Mouse (Mus musculus) thymus, adult 2 months (tissue): ENCODE results near the gene Hoxc8. TPM values are rescaled to one million over a fixed set of nuclear protein-coding genes. Genes with fewer than 3 reads are reported as not detected.

Experiments used
- DNase-seq: peaks from one replicate; pipeline ENCODE4 v3.0.0; 2021
- H3K27ac ChIP-seq: fragments of 200-500 bp; 2 replicates; pipeline ENCODE4 v1.5.1; 2012; ENCODE audit warnings: low read length, control low read depth; ENCODE audit not compliant: control insufficient read depth, insufficient read depth
- H3K27me3 ChIP-seq: fragments of 200-500 bp; 2 replicates; pipeline ENCODE4 v1.6.1; 2012; ENCODE audit warnings: mild to moderate bottlenecking, low read length, moderate library complexity, mixed read lengths; ENCODE audit not compliant: control insufficient read depth, insufficient read depth
- H3K36me3 ChIP-seq: fragments of 200-500 bp; 2 replicates; pipeline ENCODE4 v1.6.1; 2012; ENCODE audit warnings: mild to moderate bottlenecking, low read length, moderate library complexity; ENCODE audit not compliant: control insufficient read depth, insufficient read depth
- H3K4me1 ChIP-seq: fragments of 200-500 bp; replicated peaks from 2 replicates; pipeline ENCODE4 v1.6.1; 2012; ENCODE audit warnings: low read length; ENCODE audit not compliant: control insufficient read depth, insufficient read depth
- H3K4me3 ChIP-seq: fragments of 200-500 bp; 2 replicates; pipeline ENCODE4 v1.5.1; 2012; ENCODE audit warnings: mild to moderate bottlenecking, low read length, control low read depth, moderate library complexity; ENCODE audit not compliant: control insufficient read depth, insufficient read depth
- CTCF ChIP-seq: fragments of 200-500 bp; IDR thresholded peaks from 2 replicates; pipeline ENCODE4 v1.5.1; 2012; ENCODE audit warnings: mild to moderate bottlenecking, control low read depth, low read length, moderate library complexity, borderline replicate concordance; ENCODE audit not compliant: control insufficient read depth, poor library complexity, insufficient read depth; ENCODE audit errors: extremely low read depth
- POLR2A ChIP-seq: fragments of 200-500 bp; IDR thresholded peaks from 2 replicates; pipeline ENCODE4 v1.6.1; 2012; ENCODE audit warnings: mild to moderate bottlenecking, low read length, control low read depth, moderate library complexity; ENCODE audit not compliant: control insufficient read depth, poor library complexity, insufficient read depth; ENCODE audit errors: extremely low read depth
- WGBS: fragments of 180-500 bp; shearing (Covaris S2); methylation state at CpG from one replicate; pipeline ENCODE4 v1.1.7; 2018; 5-methylcytosine and 5-hydroxymethylcytosine counted together
- polyA plus RNA-seq: library from polyadenylated mRNA; depleted of rRNA; stranded (reverse); fragments of >200 nt; gene quantifications from 2 replicates; pipeline ENCODE4 v1.2.3, GENCODE M21; 2012

Hoxc8 gene
- polyA plus RNA-seq, 1 experiment: 0.07 TPM

DNA sequence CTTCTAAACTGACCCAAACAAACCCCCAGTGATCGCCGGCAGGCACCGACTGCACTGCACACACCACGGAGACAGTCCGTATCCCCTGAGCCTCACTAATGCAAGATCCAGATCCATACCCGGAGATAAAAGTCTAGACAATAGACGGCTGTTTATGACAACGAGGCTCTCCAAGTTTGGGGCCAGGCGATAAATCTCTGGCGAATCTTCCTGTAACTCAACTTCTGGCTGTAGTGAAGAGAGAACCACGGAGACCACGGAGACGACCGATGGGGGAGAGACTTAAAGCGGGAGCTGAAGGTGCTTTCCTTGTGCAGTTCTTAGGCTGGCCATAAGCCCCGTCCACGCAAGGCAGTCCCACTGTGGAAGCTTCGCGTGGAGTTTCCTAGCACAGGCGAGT lies 40.7 kb upstream of the Hoxc8 start:
- 5% methylated on average over 20 of the region's 20 CpGs for WGBS
- Histone ChIP-seq H3K36me3 (no peaks in the 10 kb centered on the region), H3K4me3 (no peak overlapping the region), H3K27me3 (peaks cover 36% of the 10 kb centered on the region), H3K4me1 (no peaks in the 10 kb centered on the region), H3K27ac (no peak overlapping the region)
- DNase-seq: no peak
- TF ChIP-seq POLR2A: no peak
- no peak for TF ChIP-seq CTCF

DNA sequence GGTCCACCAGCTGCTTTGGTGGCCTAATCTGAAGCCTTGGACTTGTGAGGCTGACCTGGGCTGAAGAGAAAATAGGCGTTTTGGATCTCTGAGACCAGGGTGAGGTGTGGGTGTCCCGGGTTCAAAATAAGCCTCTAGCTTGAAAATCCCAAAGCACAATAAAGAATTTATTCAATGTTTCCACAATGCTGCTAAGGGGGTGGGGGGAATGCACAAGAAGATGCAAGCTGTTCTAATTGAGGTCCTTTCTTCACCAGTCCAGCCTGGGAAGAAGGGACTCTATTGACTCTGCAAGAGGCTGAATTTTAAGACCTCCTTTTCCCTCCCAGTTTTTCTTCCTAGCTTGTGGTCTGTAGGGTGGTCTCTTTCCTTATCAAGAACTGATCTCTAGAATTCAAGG lies 39.5 kb upstream of the Hoxc8 start:
- 20% methylated on average over 2 of the region's 2 CpGs for WGBS
- TF ChIP-seq POLR2A (no peak), CTCF (no peak)
- Histone ChIP-seq H3K4me3 (no peak overlapping the region), H3K4me1 (no peaks in the 10 kb centered on the region), H3K27me3 (peaks cover 38% of the 10 kb centered on the region), H3K27ac (no peak overlapping the region), H3K36me3 (no peaks in the 10 kb centered on the region)
- no peak for DNase-seq

DNA sequence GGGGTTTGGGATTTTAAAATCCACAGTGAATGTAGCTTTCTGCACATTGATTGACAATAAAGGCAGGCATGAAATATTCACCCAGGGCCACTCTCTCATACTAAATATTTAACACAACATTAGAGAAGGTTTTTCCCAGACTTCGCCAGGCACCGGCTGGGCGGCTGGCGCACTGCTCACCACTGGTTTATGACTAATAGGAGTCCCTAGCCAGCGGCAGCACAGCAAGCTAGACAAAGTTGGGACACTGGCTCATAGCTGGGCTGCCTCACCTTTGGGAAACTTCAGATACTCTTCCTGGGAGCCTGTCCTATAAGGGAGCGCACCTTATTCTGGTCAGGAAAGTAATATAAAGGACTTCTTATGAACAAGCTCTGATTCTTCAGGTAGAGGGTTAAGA lies 36.8 kb upstream of the Hoxc8 start:
- no peak overlapping the region for H3K27ac ChIP-seq
- H3K36me3 ChIP-seq: no peaks in the 10 kb centered on the region
- H3K27me3 ChIP-seq: peaks cover 48% of the 10 kb centered on the region
- TF ChIP-seq POLR2A (no peak), CTCF (no peak)
- H3K4me3 ChIP-seq: no peak overlapping the region
- 37% methylated on average over 6 of the region's 6 CpGs for WGBS
- no peaks in the 10 kb centered on the region for H3K4me1 ChIP-seq
- no peak for DNase-seq

DNA sequence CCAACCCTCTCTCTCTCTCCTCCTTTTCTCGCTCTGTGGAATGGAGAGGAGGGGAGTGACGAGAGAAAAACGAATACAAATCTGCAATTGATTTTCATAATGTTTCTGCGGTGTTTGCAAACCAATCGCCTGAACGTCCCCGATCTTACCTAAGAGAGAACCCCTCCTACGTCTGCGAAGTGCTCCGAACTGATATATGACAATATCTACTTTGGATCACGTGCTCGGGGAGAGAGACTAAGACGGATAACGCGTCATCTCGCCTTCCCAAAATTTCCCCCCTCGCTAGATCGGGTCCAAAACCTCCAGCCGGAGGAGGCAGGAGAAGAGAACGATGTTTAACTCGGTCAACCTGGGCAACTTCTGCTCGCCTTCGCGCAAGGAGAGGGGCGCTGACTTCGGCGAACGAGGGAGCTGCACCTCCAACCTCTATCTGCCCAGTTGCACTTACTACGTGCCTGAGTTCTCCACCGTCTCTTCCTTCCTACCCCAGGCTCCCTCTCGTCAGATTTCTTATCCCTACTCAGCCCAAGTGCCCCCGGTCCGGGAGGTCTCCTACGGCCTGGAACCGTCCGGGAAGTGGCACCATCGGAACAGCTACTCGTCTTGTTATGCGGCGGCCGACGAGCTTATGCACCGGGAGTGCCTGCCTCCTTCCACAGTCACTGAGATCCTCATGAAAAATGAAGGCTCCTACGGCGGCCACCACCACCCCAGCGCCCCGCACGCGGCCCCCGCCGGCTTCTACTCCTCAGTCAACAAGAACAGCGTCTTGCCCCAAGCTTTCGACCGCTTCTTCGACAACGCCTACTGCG lies 36.0 kb upstream of the Hoxc8 start, which contains the start of gene Hoxc11:
Gene Hoxc11, plus strand, starts transcription at position 236 of the 815 bp plus-strand sequence.
- no peaks in the 10 kb centered on the region for H3K36me3 ChIP-seq
- 7% methylated on average over 57 of the region's 57 CpGs for WGBS
- no peaks in the 10 kb centered on the region for H3K4me1 ChIP-seq
- no peak within 1 kb of the TSS for H3K27ac ChIP-seq
- H3K4me3 ChIP-seq: no peak within 1 kb of the TSS
- DNase-seq: no peak
- H3K27me3 ChIP-seq: peaks cover 45% of the 10 kb centered on the region
- TF ChIP-seq POLR2A: no peak
- TF ChIP-seq CTCF: no peak

DNA sequence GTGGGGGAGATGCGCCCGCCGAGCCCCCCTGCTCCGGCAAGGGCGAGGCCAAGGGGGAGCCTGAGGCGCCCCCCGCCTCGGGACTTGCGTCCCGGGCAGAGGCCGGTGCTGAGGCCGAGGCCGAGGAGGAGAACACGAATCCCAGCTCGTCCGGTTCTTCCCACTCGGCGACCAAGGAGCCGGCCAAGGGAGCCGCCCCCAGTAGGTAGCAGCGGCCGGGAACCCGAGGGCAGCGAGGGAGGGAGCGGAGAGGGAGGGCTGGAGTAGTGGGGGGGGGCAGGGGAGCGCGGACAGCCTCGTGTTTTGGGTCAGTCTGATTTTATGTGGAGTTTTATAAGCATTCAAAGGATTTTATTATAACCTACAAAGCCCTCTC lies 35.4 kb upstream of the Hoxc8 start:
- no peak for DNase-seq
- H3K4me3 ChIP-seq: no peak overlapping the region
- H3K36me3 ChIP-seq: no peaks in the 10 kb centered on the region
- H3K27ac ChIP-seq: no peak overlapping the region
- peaks cover 43% of the 10 kb centered on the region for H3K27me3 ChIP-seq
- no peaks in the 10 kb centered on the region for H3K4me1 ChIP-seq
- 6% methylated on average over 28 of the region's 28 CpGs for WGBS
- TF ChIP-seq POLR2A: no peak
- no peak for TF ChIP-seq CTCF

GRCm38 (mm10) chr15:102955833-102956640 lies 34.4 kb upstream of the Hoxc8 start:
- Histone ChIP-seq H3K4me3 (no peak overlapping the region), H3K4me1 (no peaks in the 10 kb centered on the region), H3K36me3 (no peaks in the 10 kb centered on the region), H3K27ac (no peak overlapping the region), H3K27me3 (peaks cover 40% of the 10 kb centered on the region)
- no peak for DNase-seq
- 5% methylated on average over 40 of the region's 40 CpGs for WGBS
- TF ChIP-seq CTCF: no peak
- no peak for TF ChIP-seq POLR2A
